Mouse (Mus musculus) forebrain, embryonic 16.5 days (tissue): ENCODE measurements around the gene Mrpl58. TPM values are rescaled to one million over a fixed set of nuclear protein-coding genes. Genes with fewer than 3 reads are reported as not detected.

Source experiments
- ATAC-seq: fragments of 200-750 bp; cut with Nextera tagmentation; 2 replicates; pipeline ENCODE4 v1.8.0; 2017; ENCODE audit warnings: mild to moderate bottlenecking, moderate library complexity
- H3K27ac ChIP-seq: fragments of 300-500 bp; sonication (generic); 2 replicates; pipeline ENCODE4 v1.5.1; 2014; ENCODE audit warnings: low read length, control low read depth
- H3K27me3 ChIP-seq: fragments of 300-500 bp; sonication (generic); replicated peaks from 2 replicates; pipeline ENCODE4 v1.6.1; 2014; ENCODE audit warnings: low read length; ENCODE audit not compliant: control insufficient read depth, insufficient read depth
- H3K36me3 ChIP-seq: fragments of 300-500 bp; sonication (generic); 2 replicates; pipeline ENCODE4 v1.6.1; 2014; ENCODE audit not compliant: control insufficient read depth, insufficient read depth
- H3K4me1 ChIP-seq: fragments of 300-500 bp; sonication (generic); replicated peaks from 2 replicates; pipeline ENCODE4 v1.6.1; 2014; ENCODE audit warnings: low read length; ENCODE audit not compliant: control insufficient read depth, insufficient read depth
- H3K4me2 ChIP-seq: fragments of 300-500 bp; sonication (generic); 2 replicates; pipeline ENCODE4 v1.6.1; 2014; ENCODE audit warnings: mild to moderate bottlenecking, low read length, control low read depth
- H3K4me3 ChIP-seq: fragments of 300-500 bp; sonication (generic); replicated peaks from 2 replicates; pipeline ENCODE4 v1.5.1; 2014; ENCODE audit warnings: mild to moderate bottlenecking, low read length, control low read depth
- H3K9ac ChIP-seq: fragments of 300-500 bp; sonication (generic); replicated peaks from 2 replicates; pipeline ENCODE4 v1.6.1; 2014; ENCODE audit warnings: low read depth, low read length, control low read depth
- H3K9me3 ChIP-seq: fragments of 300-500 bp; sonication (generic); 2 replicates; pipeline ENCODE4 v1.6.1; 2016; ENCODE audit warnings: low read length; ENCODE audit not compliant: control insufficient read depth
- WGBS: fragments of 180-500 bp; shearing (Covaris S2); extraction: QIAGEN DNeasy Blood & Tissue Kit; methylation state at CpG from one replicate; pipeline ENCODE4 v1.1.7; 2014; 5-methylcytosine and 5-hydroxymethylcytosine counted together
- polyA plus RNA-seq: library from polyadenylated mRNA; unstranded; fragments of >200 nt; fragmentation: Nextera tagmentation; extraction: Ambion mirVana; gene quantifications from 2 replicates; pipeline ENCODE4 v1.2.1, GENCODE M21; 2015

Mrpl58 gene
- polyA plus RNA-seq, 1 experiment from 2014 or later: 176 TPM

GRCm38 (mm10) chr11:115421328-115421727, 17.8 kb downstream of the Mrpl58 start:
- Histone ChIP-seq H3K4me3 (no peak overlapping the region; the same call in 1 of the 2 replicates), H3K4me1 (peaks cover 21% of the 10 kb centered on the region), H3K36me3 (peaks cover 3% of the 10 kb centered on the region; the same call in 1 of the 2 replicates), H3K9me3 (no peaks in the 10 kb centered on the region), H3K27me3 (no peaks in the 10 kb centered on the region), H3K4me2 (peak overlapping the region; percentile 88), H3K27ac (no peak overlapping the region), H3K9ac (no peak overlapping the region)
- ATAC-seq: no peak
- 57% methylated on average over 1 of the region's 1 CpGs for WGBS

GRCm38 (mm10) chr11:115421972-115422371, 18.4 kb downstream of the Mrpl58 start:
- WGBS: 89% methylated on average over 16 of the region's 16 CpGs

GRCm38 (mm10) chr11:115423091-115423490, 19.5 kb downstream of the Mrpl58 start:
- ATAC-seq: no peak
- 79% methylated on average over 3 of the region's 3 CpGs for WGBS
- H3K36me3 ChIP-seq: peaks cover 3% of the 10 kb centered on the region; the same call in 1 of the 2 replicates
- H3K4me1 ChIP-seq: peaks cover 26% of the 10 kb centered on the region
- no peak overlapping the region for H3K27ac ChIP-seq
- no peak overlapping the region for H3K4me3 ChIP-seq
- H3K27me3 ChIP-seq: no peaks in the 10 kb centered on the region
- no peak overlapping the region for H3K4me2 ChIP-seq
- no peaks in the 10 kb centered on the region for H3K9me3 ChIP-seq
- H3K9ac ChIP-seq: no peak overlapping the region

More at GRCm38 (mm10) chr11:115421972-115422371, 18.4 kb downstream of the Mrpl58 start:
- Histone ChIP-seq H3K4me1 (peaks cover 21% of the 10 kb centered on the region), H3K9ac (no peak overlapping the region), H3K27me3 (no peaks in the 10 kb centered on the region), H3K27ac (no peak overlapping the region), H3K4me2 (no peak overlapping the region), H3K4me3 (no peak overlapping the region), H3K9me3 (no peaks in the 10 kb centered on the region), H3K36me3 (peaks cover 3% of the 10 kb centered on the region; the same call in 1 of the 2 replicates)
- ATAC-seq: no peak

GRCm38 (mm10) chr11:115424666-115425065, 21.1 kb downstream of the Mrpl58 start:
- WGBS: 90% methylated on average over 7 of the region's 7 CpGs
- Histone ChIP-seq H3K9ac (no peak overlapping the region), H3K4me3 (no peak overlapping the region), H3K4me1 (peaks cover 19% of the 10 kb centered on the region), H3K9me3 (no peaks in the 10 kb centered on the region), H3K4me2 (no peak overlapping the region), H3K36me3 (peaks cover 7% of the 10 kb centered on the region), H3K27ac (no peak overlapping the region), H3K27me3 (no peaks in the 10 kb centered on the region)
- no peak for ATAC-seq

- 93% methylated on average over 6 of the region's 6 CpGs for WGBS
- H3K27me3 ChIP-seq: no peaks in the 10 kb centered on the region
- peaks cover 16% of the 10 kb centered on the region for H3K36me3 ChIP-seq
- no peak for ATAC-seq
- H3K9ac ChIP-seq: no peak overlapping the region
- no peak overlapping the region for H3K4me3 ChIP-seq
- no peaks in the 10 kb centered on the region for H3K9me3 ChIP-seq
- no peak overlapping the region for H3K4me2 ChIP-seq
- H3K27ac ChIP-seq: no peak overlapping the region
- H3K4me1 ChIP-seq: peaks cover 18% of the 10 kb centered on the region
Measured at GRCm38 (mm10) chr11:115425671-115426070, 22.1 kb downstream of the Mrpl58 start.

DNA sequence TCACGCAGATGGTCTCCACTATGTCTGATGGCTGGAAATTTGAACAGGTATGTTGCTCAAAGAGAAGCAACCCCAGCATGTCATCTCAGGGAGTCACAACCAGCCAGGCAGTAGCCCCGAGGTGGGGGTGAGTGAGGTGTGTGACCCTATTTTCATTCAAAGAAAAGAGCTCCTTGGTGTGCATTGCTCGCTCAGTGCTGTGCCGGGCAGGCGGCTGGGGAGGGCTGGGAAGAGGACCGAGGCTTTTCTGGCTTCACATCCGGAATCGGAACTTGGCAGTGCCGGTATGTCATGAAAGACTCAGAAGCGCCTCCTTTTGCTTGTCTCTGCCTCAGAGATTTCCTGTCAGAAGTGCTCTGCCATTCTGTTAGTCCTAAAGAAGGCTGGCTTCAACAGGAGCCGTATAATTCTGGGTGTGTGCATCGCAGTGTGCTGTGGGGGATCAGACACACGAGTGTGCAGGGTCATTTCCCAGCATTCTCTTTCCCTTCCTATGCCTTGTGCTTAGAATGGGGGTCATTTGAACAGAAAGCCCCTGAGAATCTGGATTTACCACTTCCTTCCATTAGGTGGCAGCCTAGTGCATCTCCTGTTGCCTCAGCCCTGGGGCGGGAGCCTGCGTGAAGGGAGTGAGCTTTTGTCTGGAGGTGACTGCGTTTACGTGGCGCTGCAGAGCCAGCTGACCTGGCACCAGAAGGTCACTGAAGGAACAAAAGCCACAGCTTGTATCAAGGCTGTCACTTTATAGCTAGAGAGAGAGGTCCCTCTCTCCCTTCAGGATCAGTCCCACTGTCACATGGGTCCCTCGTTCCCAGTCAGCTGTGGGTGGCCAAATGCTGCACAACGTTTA, 24.2 kb downstream of the Mrpl58 start:
- Histone ChIP-seq H3K4me3 (no peak overlapping the region), H3K4me1 (peaks cover 9% of the 10 kb centered on the region), H3K27me3 (no peaks in the 10 kb centered on the region), H3K27ac (peak overlapping the region; percentile 31; the same call in 1 of the 2 replicates), H3K9me3 (no peaks in the 10 kb centered on the region), H3K9ac (peak overlapping the region; percentile 7), H3K36me3 (peaks cover 26% of the 10 kb centered on the region), H3K4me2 (peak overlapping the region; percentile 31)
- WGBS: 27% methylated on average over 20 of the region's 20 CpGs
- ATAC-seq: peak; percentile 87

DNA sequence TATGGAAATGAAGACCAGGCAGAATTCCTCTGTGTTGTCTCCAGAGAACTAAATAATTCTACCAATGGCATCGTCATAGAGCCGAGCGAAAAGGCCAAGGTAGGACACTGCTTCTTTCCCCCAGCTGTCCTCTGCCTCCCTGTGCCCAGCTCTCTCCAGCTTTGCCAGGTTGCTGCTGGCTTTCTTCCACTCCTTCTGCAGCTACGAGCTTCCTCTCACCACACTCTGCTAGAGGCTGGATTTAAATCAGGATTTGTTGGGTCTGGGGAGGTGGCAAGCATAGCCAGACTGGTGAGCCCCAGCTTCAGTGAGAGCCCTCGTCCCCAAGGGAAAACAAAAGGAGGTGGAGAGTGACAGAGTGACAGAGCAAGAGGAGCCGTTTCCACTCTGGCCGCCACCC, 25.8 kb downstream of the Mrpl58 start:
- Histone ChIP-seq H3K36me3 (peaks cover 26% of the 10 kb centered on the region), H3K4me3 (no peak overlapping the region), H3K9ac (no peak overlapping the region), H3K9me3 (no peaks in the 10 kb centered on the region), H3K4me1 (peaks cover 9% of the 10 kb centered on the region), H3K4me2 (no peak overlapping the region), H3K27ac (no peak overlapping the region), H3K27me3 (no peaks in the 10 kb centered on the region)
- no peak for ATAC-seq
- WGBS: 83% methylated on average over 7 of the region's 7 CpGs

DNA sequence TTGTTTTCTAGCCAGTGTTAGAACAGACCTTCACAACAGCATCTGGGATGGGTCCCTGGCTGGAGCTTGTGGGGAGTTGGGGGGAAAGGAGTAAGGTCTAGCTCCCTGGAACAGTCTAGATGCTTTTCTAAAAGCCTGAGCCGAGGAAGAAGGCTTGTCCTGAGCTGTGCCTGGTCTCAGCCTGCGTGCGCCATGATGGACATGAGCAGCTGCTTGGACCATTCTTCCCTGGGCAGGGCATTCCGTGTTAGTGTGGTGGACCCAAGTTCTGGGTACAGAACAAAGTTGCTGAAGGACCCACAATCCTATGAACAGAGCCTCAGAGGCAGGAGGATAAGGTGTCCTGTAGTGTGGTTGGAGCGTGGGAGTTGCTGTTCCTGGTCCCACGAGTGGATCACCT, 27.0 kb downstream of the Mrpl58 start:
- no peak for ATAC-seq
- no peaks in the 10 kb centered on the region for H3K27me3 ChIP-seq
- 98% methylated on average over 6 of the region's 6 CpGs for WGBS
- no peak overlapping the region for H3K4me2 ChIP-seq
- no peak overlapping the region for H3K27ac ChIP-seq
- H3K9ac ChIP-seq: no peak overlapping the region
- H3K4me1 ChIP-seq: peaks cover 11% of the 10 kb centered on the region
- H3K36me3 ChIP-seq: peaks cover 24% of the 10 kb centered on the region
- no peak overlapping the region for H3K4me3 ChIP-seq
- H3K9me3 ChIP-seq: no peaks in the 10 kb centered on the region

DNA sequence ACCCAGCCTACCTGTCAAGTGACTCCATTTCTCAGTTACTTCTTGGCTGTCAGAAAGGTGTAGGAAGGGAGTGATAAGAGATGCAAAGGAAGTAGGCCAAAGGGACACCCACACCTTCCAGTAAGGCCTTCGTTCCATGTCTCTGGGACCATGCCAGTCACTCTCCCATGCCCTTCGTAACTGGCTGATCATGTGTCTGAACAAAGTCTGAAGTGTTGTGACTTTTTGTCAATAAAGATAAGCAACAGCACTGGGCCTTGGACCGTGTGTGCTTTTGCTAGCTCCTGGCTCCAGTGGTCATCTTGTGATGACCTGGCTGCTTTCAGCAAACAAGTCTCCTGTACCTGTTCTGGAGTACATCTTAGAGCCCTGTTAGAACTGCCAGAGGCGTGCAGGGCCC, 29.3 kb downstream of the Mrpl58 start:
- Histone ChIP-seq H3K4me1 (peaks cover 17% of the 10 kb centered on the region), H3K27me3 (no peaks in the 10 kb centered on the region), H3K9ac (no peak overlapping the region), H3K36me3 (peaks cover 23% of the 10 kb centered on the region), H3K27ac (no peak overlapping the region), H3K4me2 (no peak overlapping the region), H3K9me3 (no peaks in the 10 kb centered on the region), H3K4me3 (no peak overlapping the region)
- WGBS: 83% methylated on average over 4 of the region's 4 CpGs
- no peak for ATAC-seq
